Mouse (Mus musculus): Measurements from ENCODE around the gene Srprb. TPM values are rescaled to one million over a fixed set of nuclear protein-coding genes. Genes with fewer than 3 reads are reported as not detected.

Srprb gene
- 1.1 and 1.7 TPM in 2 replicates for polyA plus RNA-seq (2012)

DNA sequence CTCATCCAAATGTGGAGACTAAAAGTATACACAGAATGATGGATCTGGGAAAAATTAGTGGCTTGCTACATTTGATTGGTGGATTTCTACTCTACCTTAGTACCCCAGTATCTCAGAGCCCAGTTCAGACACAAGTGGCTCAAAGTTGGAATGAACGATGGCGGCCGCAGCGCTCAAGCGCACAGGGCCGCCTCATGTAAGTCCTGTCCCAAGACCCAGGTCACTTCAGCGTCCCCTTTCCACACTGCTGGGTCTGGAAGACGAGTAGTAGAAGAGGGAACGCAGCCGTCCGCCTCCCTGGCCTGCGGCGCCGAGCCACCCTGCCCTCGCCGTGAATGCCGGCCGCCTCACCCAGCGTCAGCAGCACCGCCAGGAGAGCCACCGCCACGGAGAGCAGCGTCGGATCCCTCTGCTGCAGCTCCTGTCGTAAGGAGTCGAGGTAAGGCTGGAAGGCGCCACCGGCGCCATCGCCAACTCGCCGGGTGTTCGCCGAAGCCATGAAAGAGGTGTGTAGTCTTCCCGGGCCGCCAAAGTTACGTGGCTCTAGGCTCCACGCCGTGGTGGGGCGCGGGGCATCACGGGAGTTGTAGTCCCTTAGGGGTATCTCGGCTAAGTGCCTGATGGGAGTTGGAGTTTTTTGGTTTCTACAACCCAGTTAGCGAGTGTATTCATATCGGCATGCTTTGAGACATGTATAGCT lies at the start of gene Srprb:
Gene Srprb, minus strand, starts transcription at position 577 of the 700 bp plus-strand sequence.
- Histone ChIP-seq H3K4me1 (ENCODE audit: control insufficient read depth) (peaks cover 28% of the 10 kb centered on the region), H3K4me3 (replicated peaks) (peak within 1 kb of the TSS; percentile 74), H3K36me3 (ENCODE audit: control insufficient read depth) (peaks cover 29% of the 10 kb centered on the region), H3K9me3 (ENCODE audit: control insufficient read depth, low read length) (peaks cover 4% of the 10 kb centered on the region), H3K27me3 (ENCODE audit: control insufficient read depth) (no peaks in the 10 kb centered on the region)
- TF ChIP-seq GATA1 (IDR thresholded peaks at IDR 0.05; ENCODE audit: low read length) (no peak), TAL1 (IDR thresholded peaks at IDR 0.05; ENCODE audit: low read length) (no peak)

DNA sequence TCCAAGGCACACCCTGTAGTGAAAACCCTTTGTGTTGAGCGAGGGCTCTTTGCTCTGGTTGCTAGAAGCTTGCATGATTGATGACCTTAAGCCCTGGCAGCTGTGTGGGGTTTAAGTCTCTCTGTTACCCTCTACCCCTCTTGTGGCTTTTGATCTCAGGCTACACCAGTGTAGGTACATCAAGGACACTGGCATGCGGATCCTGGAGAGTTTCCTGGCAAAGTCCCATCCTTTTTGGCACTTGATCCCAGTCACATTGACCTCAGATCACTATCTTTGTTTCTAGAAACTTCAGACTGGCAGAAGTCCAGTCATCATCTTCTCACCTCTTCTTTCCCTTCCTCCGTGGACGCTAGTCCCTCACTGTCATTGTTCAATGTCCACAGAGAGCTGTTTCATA lies 46.7 kb upstream of the Srprb start:
- Histone ChIP-seq H3K27me3 (ENCODE audit: control insufficient read depth) (no peaks in the 10 kb centered on the region), H3K9me3 (ENCODE audit: control insufficient read depth, low read length) (peaks cover 1% of the 10 kb centered on the region), H3K4me3 (replicated peaks) (no peak overlapping the region), H3K4me1 (ENCODE audit: control insufficient read depth) (peaks cover 21% of the 10 kb centered on the region), H3K36me3 (ENCODE audit: control insufficient read depth) (peaks cover 54% of the 10 kb centered on the region)
- TF ChIP-seq TAL1 (IDR thresholded peaks at IDR 0.05; ENCODE audit: low read length) (no peak), GATA1 (IDR thresholded peaks at IDR 0.05; ENCODE audit: low read length) (no peak)

GRCm38 (mm10) chr9:103246526-103247168 lies 44.7 kb upstream of the Srprb start:
- peaks cover 21% of the 10 kb centered on the region for H3K4me1 ChIP-seq (ENCODE audit: control insufficient read depth)
- no peaks in the 10 kb centered on the region for H3K27me3 ChIP-seq (ENCODE audit: control insufficient read depth)
- no peak overlapping the region for H3K4me3 ChIP-seq (replicated peaks)
- no peaks in the 10 kb centered on the region for H3K9me3 ChIP-seq (ENCODE audit: control insufficient read depth, low read length)
- peaks cover 36% of the 10 kb centered on the region for H3K36me3 ChIP-seq (ENCODE audit: control insufficient read depth)
- no peak for TF ChIP-seq TAL1 (IDR thresholded peaks at IDR 0.05; ENCODE audit: low read length)
- TF ChIP-seq GATA1 (IDR thresholded peaks at IDR 0.05; ENCODE audit: low read length): no peak

DNA sequence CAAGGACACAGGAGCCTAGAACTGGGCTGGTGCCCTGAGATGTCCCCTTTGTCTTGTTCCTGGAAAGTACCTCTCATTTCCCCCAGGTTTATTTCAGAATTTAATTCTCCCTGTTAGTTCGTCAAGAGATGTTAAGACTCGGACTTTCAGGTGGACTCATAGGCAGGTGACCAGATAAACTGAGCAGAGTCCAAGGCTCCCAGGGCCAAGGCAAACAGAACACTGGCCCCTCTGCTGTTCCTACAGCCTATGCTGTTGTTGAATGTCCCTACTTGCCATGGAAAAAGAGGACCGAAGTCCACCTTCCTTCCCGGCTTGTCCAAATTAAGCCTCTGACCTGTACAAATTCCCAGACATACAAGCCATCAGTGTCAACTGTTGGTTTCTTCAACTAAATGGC lies 41.7 kb upstream of the Srprb start:
- no peaks in the 10 kb centered on the region for H3K27me3 ChIP-seq (ENCODE audit: control insufficient read depth)
- no peak overlapping the region for H3K4me3 ChIP-seq (replicated peaks)
- H3K4me1 ChIP-seq (ENCODE audit: control insufficient read depth): peaks cover 19% of the 10 kb centered on the region
- TF ChIP-seq GATA1 (IDR thresholded peaks at IDR 0.05; ENCODE audit: low read length): no peak
- no peak for TF ChIP-seq TAL1 (IDR thresholded peaks at IDR 0.05; ENCODE audit: low read length)
- H3K9me3 ChIP-seq (ENCODE audit: control insufficient read depth, low read length): no peaks in the 10 kb centered on the region
- peaks cover 6% of the 10 kb centered on the region for H3K36me3 ChIP-seq (ENCODE audit: control insufficient read depth)

GRCm38 (mm10) chr9:103241206-103241605 lies 39.3 kb upstream of the Srprb start:
- TF ChIP-seq TAL1 (IDR thresholded peaks at IDR 0.05; ENCODE audit: low read length) (no peak), GATA1 (IDR thresholded peaks at IDR 0.05; ENCODE audit: low read length) (no peak)
- no peaks in the 10 kb centered on the region for H3K27me3 ChIP-seq (ENCODE audit: control insufficient read depth)
- H3K4me1 ChIP-seq (ENCODE audit: control insufficient read depth): peaks cover 4% of the 10 kb centered on the region
- no peaks in the 10 kb centered on the region for H3K9me3 ChIP-seq (ENCODE audit: control insufficient read depth, low read length)
- no peaks in the 10 kb centered on the region for H3K36me3 ChIP-seq (ENCODE audit: control insufficient read depth)
- no peak overlapping the region for H3K4me3 ChIP-seq (replicated peaks)

GRCm38 (mm10) chr9:103239471-103239870 lies 37.5 kb upstream of the Srprb start:
- TF ChIP-seq TAL1 (IDR thresholded peaks at IDR 0.05; ENCODE audit: low read length): no peak
- TF ChIP-seq GATA1 (IDR thresholded peaks at IDR 0.05; ENCODE audit: low read length): no peak
- H3K27me3 ChIP-seq (ENCODE audit: control insufficient read depth): no peaks in the 10 kb centered on the region
- no peaks in the 10 kb centered on the region for H3K9me3 ChIP-seq (ENCODE audit: control insufficient read depth, low read length)
- H3K4me3 ChIP-seq (replicated peaks): no peak overlapping the region
- no peaks in the 10 kb centered on the region for H3K36me3 ChIP-seq (ENCODE audit: control insufficient read depth)
- no peaks in the 10 kb centered on the region for H3K4me1 ChIP-seq (ENCODE audit: control insufficient read depth)

- peaks cover 10% of the 10 kb centered on the region for H3K27me3 ChIP-seq (ENCODE audit: control insufficient read depth)
- H3K4me1 ChIP-seq (ENCODE audit: control insufficient read depth): no peaks in the 10 kb centered on the region; the same call in 1 of the 2 replicates
- TF ChIP-seq TAL1 (IDR thresholded peaks at IDR 0.05; ENCODE audit: low read length): no peak
- no peak for TF ChIP-seq GATA1 (IDR thresholded peaks at IDR 0.05; ENCODE audit: low read length)
- H3K9me3 ChIP-seq (ENCODE audit: control insufficient read depth, low read length): no peaks in the 10 kb centered on the region
- H3K4me3 ChIP-seq (replicated peaks): no peak overlapping the region
- no peaks in the 10 kb centered on the region for H3K36me3 ChIP-seq (ENCODE audit: control insufficient read depth)
Measured at GRCm38 (mm10) chr9:103234565-103235165, 32.7 kb upstream of the Srprb start.

GRCm38 (mm10) chr9:103234059-103234458 lies 32.1 kb upstream of the Srprb start:
- Histone ChIP-seq H3K36me3 (ENCODE audit: control insufficient read depth) (no peaks in the 10 kb centered on the region; the same call in 1 of the 2 replicates), H3K4me1 (ENCODE audit: control insufficient read depth) (no peaks in the 10 kb centered on the region; the same call in 1 of the 2 replicates), H3K27me3 (ENCODE audit: control insufficient read depth) (peaks cover 10% of the 10 kb centered on the region), H3K9me3 (ENCODE audit: control insufficient read depth, low read length) (no peaks in the 10 kb centered on the region), H3K4me3 (replicated peaks) (no peak overlapping the region)
- TF ChIP-seq TAL1 (IDR thresholded peaks at IDR 0.05; ENCODE audit: low read length): no peak
- no peak for TF ChIP-seq GATA1 (IDR thresholded peaks at IDR 0.05; ENCODE audit: low read length)

DNA sequence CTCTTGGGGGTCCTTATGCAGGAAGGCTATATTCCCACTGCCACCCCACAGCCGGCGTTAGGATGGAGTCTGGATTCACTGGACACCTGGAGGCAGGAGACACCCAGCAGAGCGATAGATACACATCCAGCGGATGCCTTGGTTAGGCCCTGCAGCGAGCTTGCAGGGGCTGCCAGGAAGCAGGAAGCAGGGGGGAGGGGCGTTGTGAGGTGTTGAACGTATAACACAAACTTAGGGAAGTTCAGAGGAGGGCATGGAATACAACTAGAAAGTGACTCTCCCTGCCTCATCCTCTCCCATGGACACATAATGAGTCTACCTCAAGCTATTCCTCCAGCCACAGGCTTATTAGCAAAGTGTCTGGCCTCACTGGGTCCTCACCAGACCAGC lies 31.1 kb upstream of the Srprb start:
- no peaks in the 10 kb centered on the region; the same call in 1 of the 2 replicates for H3K4me1 ChIP-seq (ENCODE audit: control insufficient read depth)
- H3K9me3 ChIP-seq (ENCODE audit: control insufficient read depth, low read length): no peaks in the 10 kb centered on the region
- no peak for TF ChIP-seq GATA1 (IDR thresholded peaks at IDR 0.05; ENCODE audit: low read length)
- TF ChIP-seq TAL1 (IDR thresholded peaks at IDR 0.05; ENCODE audit: low read length): no peak
- H3K27me3 ChIP-seq (ENCODE audit: control insufficient read depth): peaks cover 11% of the 10 kb centered on the region
- H3K36me3 ChIP-seq (ENCODE audit: control insufficient read depth): peaks cover 2% of the 10 kb centered on the region; the same call in 1 of the 2 replicates
- H3K4me3 ChIP-seq (replicated peaks): no peak overlapping the region
